Mouse (Mus musculus) CH12.LX (cell line): Measurements from ENCODE around the gene Gm10722.
"Not testable (repeated sequence)": the region's sequence is repeated elsewhere in the genome, so short reads cannot be mapped to it uniquely, and the experiment has no call there.

Experiments used
- CTCF ChIP-seq, 2 experiments: IDR thresholded peaks in 1 of 2; conservative IDR thresholded peaks in 1 of 2; 2 replicates each; pipeline ENCODE4 v1.5.1; 2011 to 2012; ENCODE audit warnings: low read depth in 2 of 2, low read length in 2 of 2, improper control_type of control experiment in 1 of 2, inconsistent platforms in 1 of 2, mild to moderate bottlenecking in 1 of 2, moderate library complexity in 1 of 2
- EP300 ChIP-seq: IDR thresholded peaks from 2 replicates; pipeline ENCODE4 v1.6.1; 2011; ENCODE audit warnings: low read length, improper control_type of control experiment
- HCFC1 ChIP-seq: IDR thresholded peaks from 2 replicates; pipeline ENCODE4 v1.6.1; 2012; ENCODE audit warnings: low read depth, mild to moderate bottlenecking, inconsistent platforms, low read length, improper control_type of control experiment
- MAFK ChIP-seq: IDR thresholded peaks from 2 replicates; pipeline ENCODE4 v1.6.1; 2011; ENCODE audit warnings: low read length, improper control_type of control experiment; ENCODE audit not compliant: insufficient replicate concordance
- MAX ChIP-seq: IDR thresholded peaks from 2 replicates; pipeline ENCODE4 v1.6.1; 2011; ENCODE audit warnings: low read length, improper control_type of control experiment
- MAZ ChIP-seq: IDR thresholded peaks from 2 replicates; pipeline ENCODE4 v1.6.1; 2012; ENCODE audit warnings: low read depth, mild to moderate bottlenecking, inconsistent platforms, low read length, improper control_type of control experiment, moderate library complexity
- MXI1 ChIP-seq: IDR thresholded peaks from 2 replicates; pipeline ENCODE4 v1.6.1; 2011; ENCODE audit warnings: mild to moderate bottlenecking, low read depth, low read length, improper control_type of control experiment
- MYC ChIP-seq: IDR thresholded peaks from 2 replicates; pipeline ENCODE4 v1.6.1; 2011; ENCODE audit warnings: low read depth, mild to moderate bottlenecking, improper control_type of control experiment, low read length
- POLR2A ChIP-seq: IDR thresholded peaks from 2 replicates; pipeline ENCODE4 v1.6.1; 2011; ENCODE audit warnings: low read depth, mild to moderate bottlenecking, improper control_type of control experiment, low read length
- USF1 ChIP-seq: IDR thresholded peaks from 2 replicates; pipeline ENCODE4 v1.6.1; 2014; ENCODE audit warnings: low read depth, mild to moderate bottlenecking, inconsistent platforms, low read length, improper control_type of control experiment

DNA sequence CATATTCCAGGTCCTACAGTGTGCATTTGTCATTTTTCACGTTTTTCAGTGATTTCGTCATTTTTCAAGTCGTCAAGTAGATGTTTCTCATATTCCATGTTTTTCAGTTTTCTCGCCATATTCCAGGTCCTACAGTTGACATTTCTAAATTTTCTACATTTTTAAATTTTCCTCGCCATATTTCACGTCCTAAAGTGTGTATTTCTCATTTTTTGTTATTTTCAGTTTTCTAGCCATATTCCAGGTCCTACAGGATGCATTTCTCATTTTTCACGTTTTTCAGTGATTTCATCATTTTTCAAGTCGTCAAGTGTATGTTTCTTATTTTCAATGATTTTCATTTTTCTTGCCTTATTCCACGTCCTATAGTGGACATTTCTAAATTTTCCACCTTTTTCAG lies 26.0 kb downstream of the Gm10722 start:
- TF ChIP-seq POLR2A; CTCF (conservative IDR thresholded peaks at IDR 0.05 in 1 of 2, IDR thresholded peaks at IDR 0.05 in 1 of 2; ENCODE audit: low read depth in 2 of 2, low read length in 2 of 2); HCFC1; MAX; EP300; MAFK; MAZ; MXI1; USF1; MYC: not testable (repeated sequence)
